Mouse (Mus musculus): Measurements from ENCODE around the gene Gtpbp2. TPM values are rescaled to one million over a fixed set of nuclear protein-coding genes. Genes with fewer than 3 reads are reported as not detected.

The Gtpbp2 gene
- 25.1 and 32.4 TPM in 2 replicates for polyA plus RNA-seq (2015; fragmentation: Nextera tagmentation; extraction: Ambion mirVana)

- H3K36me3 ChIP-seq, result peaks cover 15% of the 10 kb centered on the region; the same call in 1 of the 2 replicates
- H3K27me3 ChIP-seq (replicated peaks), result no peaks in the 10 kb centered on the region
- ATAC-seq, result peak; percentile 93
- H3K4me3 ChIP-seq (replicated peaks), result peak within 1 kb of the TSS; percentile 86
- H3K4me1 ChIP-seq (replicated peaks), result peaks cover 25% of the 10 kb centered on the region
- WGBS, result under 1% methylated on average over 23 of the region's 23 CpGs
- H3K27ac ChIP-seq, result peak within 1 kb of the TSS; percentile 88
- H3K9ac ChIP-seq, result peak within 1 kb of the TSS; percentile 80
- H3K9me3 ChIP-seq, result no peaks in the 10 kb centered on the region
- peak within 1 kb of the TSS; percentile 77 for H3K4me2 ChIP-seq (replicated peaks)
These were observed at the start of gene Gtpbp2 for GRCm38 (mm10) chr17:46160686-46161085. TSS of gene Gtpbp2 (plus strand) at chr17:46161032.

- Histone ChIP-seq H3K36me3 (peaks cover 14% of the 10 kb centered on the region; the same call in 1 of the 2 replicates), H3K4me1 (replicated peaks) (peaks cover 13% of the 10 kb centered on the region; the same call in 1 of the 2 replicates), H3K27ac (no peak overlapping the region), H3K4me3 (replicated peaks) (no peak overlapping the region), H3K9ac (no peak overlapping the region), H3K4me2 (replicated peaks) (no peak overlapping the region), H3K9me3 (no peaks in the 10 kb centered on the region), H3K27me3 (replicated peaks) (no peaks in the 10 kb centered on the region)
- 32% methylated on average over 2 of the region's 2 CpGs for WGBS
- ATAC-seq, result no peak
These were observed 45.3 kb upstream of the Gtpbp2 start for GRCm38 (mm10) chr17:46115489-46115888.

- no peak overlapping the region for H3K9ac ChIP-seq
- 68% methylated on average over 11 of the region's 11 CpGs for WGBS
- H3K4me1 ChIP-seq (replicated peaks), result peaks cover 13% of the 10 kb centered on the region; the same call in 1 of the 2 replicates
- H3K27ac ChIP-seq, result no peak overlapping the region
- H3K4me3 ChIP-seq (replicated peaks), result no peak overlapping the region
- no peak for ATAC-seq
- no peaks in the 10 kb centered on the region for H3K9me3 ChIP-seq
- H3K27me3 ChIP-seq (replicated peaks), result no peaks in the 10 kb centered on the region
- no peak overlapping the region for H3K4me2 ChIP-seq (replicated peaks)
- H3K36me3 ChIP-seq, result peaks cover 14% of the 10 kb centered on the region; the same call in 1 of the 2 replicates
These were observed 44.7 kb upstream of the Gtpbp2 start for GRCm38 (mm10) chr17:46116138-46116537.

GRCm38 (mm10) chr17:46116881-46117280, 44.0 kb upstream of the Gtpbp2 start:
- H3K27ac ChIP-seq, result no peak overlapping the region
- H3K9ac ChIP-seq, result no peak overlapping the region
- no peaks in the 10 kb centered on the region for H3K9me3 ChIP-seq
- 0 out of 2 replicates have a peak, but pooled peaks cover 8% of the 10 kb centered on the region for H3K4me1 ChIP-seq (replicated peaks)
- no peak overlapping the region for H3K4me2 ChIP-seq (replicated peaks)
- H3K27me3 ChIP-seq (replicated peaks), result no peaks in the 10 kb centered on the region
- no peak overlapping the region for H3K4me3 ChIP-seq (replicated peaks)
- ATAC-seq, result no peak
- 85% methylated on average over 3 of the region's 3 CpGs for WGBS
- peaks cover 14% of the 10 kb centered on the region; the same call in 1 of the 2 replicates for H3K36me3 ChIP-seq

- Histone ChIP-seq H3K4me3 (replicated peaks) (no peak overlapping the region), H3K9ac (no peak overlapping the region), H3K27ac (no peak overlapping the region), H3K36me3 (peaks cover 20% of the 10 kb centered on the region; the same call in 1 of the 2 replicates), H3K27me3 (replicated peaks) (no peaks in the 10 kb centered on the region), H3K4me2 (replicated peaks) (no peak overlapping the region), H3K4me1 (replicated peaks) (0 out of 2 replicates have a peak, but pooled peaks cover 8% of the 10 kb centered on the region), H3K9me3 (no peaks in the 10 kb centered on the region)
- ATAC-seq, result no peak
- 76% methylated on average over 13 of the region's 13 CpGs for WGBS
These were observed 43.0 kb upstream of the Gtpbp2 start for GRCm38 (mm10) chr17:46117623-46118422.

- Histone ChIP-seq H3K27ac (no peak overlapping the region), H3K9me3 (no peaks in the 10 kb centered on the region), H3K4me1 (replicated peaks) (0 out of 2 replicates have a peak, but pooled peaks cover 8% of the 10 kb centered on the region), H3K36me3 (peaks cover 26% of the 10 kb centered on the region), H3K9ac (no peak overlapping the region), H3K27me3 (replicated peaks) (no peaks in the 10 kb centered on the region), H3K4me2 (replicated peaks) (no peak overlapping the region), H3K4me3 (replicated peaks) (no peak overlapping the region)
- ATAC-seq, result no peak
- 69% methylated on average over 4 of the region's 4 CpGs for WGBS
These were observed 42.4 kb upstream of the Gtpbp2 start for GRCm38 (mm10) chr17:46118423-46118850.

GRCm38 (mm10) chr17:46119641-46120040, 41.2 kb upstream of the Gtpbp2 start:
- H3K9me3 ChIP-seq, result no peaks in the 10 kb centered on the region
- no peak overlapping the region for H3K4me3 ChIP-seq (replicated peaks)
- whole genome bisulfite sequencing, result 90% methylated on average over 10 of the region's 10 CpGs
- no peak overlapping the region for H3K4me2 ChIP-seq (replicated peaks)
- 0 out of 2 replicates have a peak, but pooled peaks cover 8% of the 10 kb centered on the region for H3K4me1 ChIP-seq (replicated peaks)
- no peaks in the 10 kb centered on the region for H3K27me3 ChIP-seq (replicated peaks)
- no peak overlapping the region for H3K9ac ChIP-seq
- no peak overlapping the region for H3K27ac ChIP-seq
- H3K36me3 ChIP-seq, result peaks cover 32% of the 10 kb centered on the region
- no peak for ATAC-seq

GRCm38 (mm10) chr17:46122791-46123190, 38.0 kb upstream of the Gtpbp2 start:
- H3K27me3 ChIP-seq (replicated peaks), result no peaks in the 10 kb centered on the region
- H3K9me3 ChIP-seq, result no peaks in the 10 kb centered on the region
- no peak overlapping the region for H3K4me2 ChIP-seq (replicated peaks)
- H3K4me1 ChIP-seq (replicated peaks), result no peaks in the 10 kb centered on the region
- no peak overlapping the region for H3K4me3 ChIP-seq (replicated peaks)
- H3K27ac ChIP-seq, result no peak overlapping the region
- 98% methylated on average over 4 of the region's 4 CpGs for WGBS
- no peak for ATAC-seq
- H3K36me3 ChIP-seq, result peaks cover 58% of the 10 kb centered on the region
- no peak overlapping the region for H3K9ac ChIP-seq

- Histone ChIP-seq H3K36me3 (peaks cover 61% of the 10 kb centered on the region), H3K4me3 (replicated peaks) (no peak overlapping the region), H3K9me3 (no peaks in the 10 kb centered on the region), H3K9ac (no peak overlapping the region), H3K4me1 (replicated peaks) (no peaks in the 10 kb centered on the region), H3K27ac (no peak overlapping the region), H3K4me2 (replicated peaks) (no peak overlapping the region), H3K27me3 (replicated peaks) (no peaks in the 10 kb centered on the region)
- no peak for ATAC-seq
- WGBS, result 95% methylated on average over 4 of the region's 4 CpGs
These were observed 37.5 kb upstream of the Gtpbp2 start for GRCm38 (mm10) chr17:46123285-46123684.

GRCm38 (mm10) chr17:46123953-46124700, 36.7 kb upstream of the Gtpbp2 start:
- Histone ChIP-seq H3K27me3 (replicated peaks) (no peaks in the 10 kb centered on the region), H3K9me3 (no peaks in the 10 kb centered on the region), H3K9ac (no peak overlapping the region), H3K4me3 (replicated peaks) (no peak overlapping the region), H3K27ac (no peak overlapping the region), H3K4me2 (replicated peaks) (no peak overlapping the region), H3K36me3 (peaks cover 66% of the 10 kb centered on the region), H3K4me1 (replicated peaks) (no peaks in the 10 kb centered on the region)
- WGBS, result 86% methylated on average over 12 of the region's 12 CpGs
- ATAC-seq, result no peak

- H3K4me3 ChIP-seq (replicated peaks), result no peak overlapping the region
- H3K9ac ChIP-seq, result no peak overlapping the region
- H3K4me1 ChIP-seq (replicated peaks), result no peaks in the 10 kb centered on the region
- no peak overlapping the region for H3K27ac ChIP-seq
- H3K4me2 ChIP-seq (replicated peaks), result no peak overlapping the region
- H3K9me3 ChIP-seq, result no peaks in the 10 kb centered on the region
- peaks cover 62% of the 10 kb centered on the region for H3K36me3 ChIP-seq
- no peaks in the 10 kb centered on the region for H3K27me3 ChIP-seq (replicated peaks)
- ATAC-seq, result no peak
- WGBS, result 69% methylated on average over 6 of the region's 6 CpGs
These were observed 34.2 kb upstream of the Gtpbp2 start for GRCm38 (mm10) chr17:46126608-46127007.

- Histone ChIP-seq H3K27me3 (replicated peaks) (no peaks in the 10 kb centered on the region), H3K4me3 (replicated peaks) (no peak overlapping the region), H3K27ac (no peak overlapping the region), H3K9me3 (no peaks in the 10 kb centered on the region), H3K9ac (no peak overlapping the region), H3K4me2 (replicated peaks) (no peak overlapping the region), H3K36me3 (peaks cover 55% of the 10 kb centered on the region), H3K4me1 (replicated peaks) (no peaks in the 10 kb centered on the region)
- ATAC-seq, result no peak
- 76% methylated on average over 6 of the region's 6 CpGs for WGBS
These were observed 32.9 kb upstream of the Gtpbp2 start for GRCm38 (mm10) chr17:46127814-46128493.

All from intestine, embryonic 15.5 days (tissue).